Mouse (Mus musculus) urinary bladder, postnatal 14 days (tissue): ENCODE data around the gene Ubac2.

Source experiments
- DNase-seq: peaks from one replicate; pipeline ENCODE4 v3.0.0; 2021; ENCODE audit warnings: low spot score

Gene Ubac2

GRCm38 (mm10) chr14:121924876-121925275, 46.5 kb downstream of the Ubac2 start:
- DNase-seq: no peak

- no peak for DNase-seq
Observed at GRCm38 (mm10) chr14:121926901-121927300, 48.5 kb downstream of the Ubac2 start.

- DNase-seq: no peak
Observed at GRCm38 (mm10) chr14:121927451-121927850, 49.0 kb downstream of the Ubac2 start.

DNA sequence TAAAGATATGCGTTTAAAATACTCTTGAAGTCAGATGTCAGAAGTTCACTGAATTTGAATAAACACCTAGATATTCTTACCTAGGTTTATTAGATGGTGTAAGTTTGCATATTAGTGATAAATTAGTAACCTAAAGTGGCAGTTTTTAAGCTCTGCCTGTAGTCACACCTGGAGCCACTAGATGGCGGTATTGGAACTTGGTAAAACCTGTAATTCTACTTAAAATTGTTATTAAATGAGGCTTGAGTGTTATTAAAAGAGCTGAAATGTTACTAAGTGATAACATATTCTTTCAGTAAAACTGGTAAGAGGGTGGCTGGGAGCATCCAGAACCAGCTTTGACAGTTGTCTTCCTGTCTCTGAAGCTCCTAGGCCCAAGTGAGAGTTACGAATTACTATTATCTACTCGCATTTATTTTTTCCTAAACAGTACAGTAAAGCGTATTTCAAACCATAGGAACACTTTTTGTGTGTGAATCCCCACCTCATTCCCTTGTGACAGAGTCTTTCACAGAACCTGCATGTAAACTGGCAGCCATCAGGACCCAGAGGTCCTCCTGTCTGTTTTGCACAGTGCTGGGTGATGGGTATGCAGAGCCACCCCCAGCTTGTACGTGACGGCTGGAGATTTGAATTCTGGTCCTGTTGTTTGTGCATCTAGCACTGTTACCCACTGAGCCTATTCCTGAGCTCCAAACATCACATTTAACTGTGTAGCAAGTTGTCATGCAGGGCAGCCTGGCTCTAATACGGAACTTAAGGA, 50.1 kb downstream of the Ubac2 start:
- peak; percentile 64 for DNase-seq

- DNase-seq: no peak
Observed at GRCm38 (mm10) chr14:121929243-121929951, 51.0 kb downstream of the Ubac2 start.

- no peak for DNase-seq
Observed at GRCm38 (mm10) chr14:121930731-121931383, 52.4 kb downstream of the Ubac2 start.

GRCm38 (mm10) chr14:121931594-121931993, 53.2 kb downstream of the Ubac2 start:
- no peak for DNase-seq

- DNase-seq: no peak
Observed at GRCm38 (mm10) chr14:121932180-121932579, 53.8 kb downstream of the Ubac2 start.

DNA sequence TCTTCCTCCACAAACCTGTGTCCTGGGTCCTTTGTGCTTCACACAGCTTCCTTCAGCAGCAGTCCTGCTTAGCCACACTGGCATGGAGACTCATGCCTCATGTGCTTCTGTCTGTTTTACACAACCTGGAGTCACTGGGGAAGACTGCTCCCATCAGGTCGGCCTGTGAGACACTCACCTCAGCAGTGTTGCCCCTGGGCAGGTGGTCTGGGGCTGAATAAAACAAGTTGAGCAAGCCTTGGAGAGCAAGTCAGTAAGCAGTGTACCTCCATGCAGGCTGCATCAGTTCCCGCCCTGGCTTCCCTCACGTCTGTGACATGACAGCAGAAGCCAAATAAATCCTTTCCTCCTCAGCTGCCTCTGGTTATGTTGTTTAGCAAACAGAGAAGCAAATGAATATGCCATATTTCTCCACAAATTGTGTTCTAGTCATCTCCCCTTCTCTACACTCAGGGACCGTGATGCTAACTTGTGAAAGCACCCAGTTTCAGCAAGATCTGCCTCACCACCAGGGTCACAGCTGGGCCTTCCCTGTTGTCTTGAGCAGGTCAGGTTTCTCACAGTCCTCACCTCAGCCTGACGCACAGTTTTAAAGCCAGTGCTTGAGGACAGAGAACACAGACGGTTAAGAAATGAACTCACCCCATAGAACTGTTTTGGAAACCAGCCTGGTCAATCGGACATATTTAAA, 55.6 kb downstream of the Ubac2 start:
- no peak for DNase-seq

- no peak for DNase-seq
Observed at GRCm38 (mm10) chr14:121934597-121934946, 56.2 kb downstream of the Ubac2 start.

DNA sequence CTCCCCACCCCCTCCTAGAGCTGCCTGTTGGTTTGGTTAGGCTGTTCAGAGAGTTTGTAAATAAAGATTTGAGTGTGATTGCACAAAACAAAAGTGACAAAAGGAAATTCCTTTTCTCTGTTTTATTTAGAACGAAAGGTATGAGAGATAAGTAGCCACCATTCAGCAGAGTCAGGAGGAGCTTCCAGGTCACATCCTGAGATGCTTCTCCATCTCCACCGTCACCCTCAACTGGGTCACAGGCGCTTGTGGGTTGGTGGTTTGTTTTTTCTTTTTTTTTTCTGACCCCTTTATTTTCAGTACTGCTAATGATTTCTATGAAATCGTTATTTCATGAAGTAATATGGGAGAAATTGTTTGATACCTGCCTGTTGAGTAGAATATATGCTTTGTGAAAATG, 57.9 kb downstream of the Ubac2 start:
- no peak for DNase-seq

DNA sequence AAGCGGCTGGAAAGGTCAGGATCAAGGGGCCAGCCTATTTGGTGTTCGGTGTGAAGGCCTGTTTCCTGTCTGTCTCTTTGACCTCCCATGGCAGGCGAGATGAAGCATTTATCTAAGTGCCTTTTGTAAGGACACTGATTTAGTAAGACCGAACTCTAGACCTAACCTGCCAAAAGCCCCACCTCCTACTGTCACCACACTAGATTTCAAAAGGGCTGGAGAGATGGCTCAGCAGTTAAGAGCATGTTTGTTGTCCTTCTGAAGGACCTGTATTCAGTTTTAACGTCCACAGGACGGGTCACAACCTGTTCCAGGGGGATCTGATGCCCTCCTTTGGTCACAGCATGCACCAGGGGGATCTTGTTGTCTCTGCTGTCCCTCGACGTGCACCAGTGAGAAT, 58.4 kb downstream of the Ubac2 start:
- DNase-seq: no peak

DNA sequence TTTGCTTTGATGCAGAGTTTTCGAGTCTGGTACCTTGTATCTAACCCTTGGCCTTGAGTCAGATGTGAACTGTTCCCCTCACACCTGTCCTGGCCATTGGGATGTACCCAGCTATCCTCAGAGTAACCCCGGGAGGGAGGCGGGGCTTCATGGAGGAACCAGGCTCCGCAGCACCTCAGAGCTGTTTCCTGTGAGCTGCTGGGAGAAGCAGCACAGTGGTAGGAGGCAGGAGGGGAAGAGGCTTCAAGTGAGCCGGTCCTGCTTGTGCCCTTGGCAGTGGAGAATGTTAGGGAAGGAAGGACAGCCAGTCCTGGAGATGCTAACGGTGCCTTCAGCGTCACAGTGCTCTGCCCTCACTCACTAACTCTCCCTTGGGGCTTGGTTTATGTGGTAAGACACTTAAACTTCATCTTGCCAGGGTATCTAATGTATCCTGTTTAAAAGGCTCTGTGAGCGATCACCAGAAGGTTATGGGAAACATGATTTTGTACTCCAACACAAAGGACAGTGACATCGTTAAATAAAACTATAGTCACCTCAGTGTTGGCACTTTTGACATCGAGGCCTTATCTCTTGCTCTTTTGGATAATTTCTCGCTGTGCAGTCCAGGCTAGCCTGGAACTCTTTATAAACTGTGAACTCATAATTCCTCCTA, 59.3 kb downstream of the Ubac2 start:
- no peak for DNase-seq

GRCm38 (mm10) chr14:121938256-121939191, 60.1 kb downstream of the Ubac2 start:
- DNase-seq: no peak

DNA sequence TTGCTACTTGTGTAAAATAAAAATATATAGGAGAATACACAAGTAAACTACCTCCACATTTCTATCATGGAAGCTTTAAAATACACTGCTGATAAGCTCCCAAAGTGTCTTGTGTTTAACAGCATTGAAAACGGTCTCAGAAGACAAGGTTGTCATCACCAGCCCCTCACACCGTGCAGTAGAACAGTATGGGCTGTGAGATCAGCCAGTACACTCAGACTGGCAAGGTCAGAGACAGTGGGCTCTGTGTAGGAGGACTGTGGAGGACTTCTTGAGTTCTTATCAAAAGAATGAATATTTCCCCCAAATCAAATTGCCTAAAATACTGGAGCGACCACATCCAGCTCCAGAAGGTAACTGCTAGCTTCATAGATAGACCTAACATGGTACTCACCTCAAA, 61.2 kb downstream of the Ubac2 start:
- no peak for DNase-seq

DNA sequence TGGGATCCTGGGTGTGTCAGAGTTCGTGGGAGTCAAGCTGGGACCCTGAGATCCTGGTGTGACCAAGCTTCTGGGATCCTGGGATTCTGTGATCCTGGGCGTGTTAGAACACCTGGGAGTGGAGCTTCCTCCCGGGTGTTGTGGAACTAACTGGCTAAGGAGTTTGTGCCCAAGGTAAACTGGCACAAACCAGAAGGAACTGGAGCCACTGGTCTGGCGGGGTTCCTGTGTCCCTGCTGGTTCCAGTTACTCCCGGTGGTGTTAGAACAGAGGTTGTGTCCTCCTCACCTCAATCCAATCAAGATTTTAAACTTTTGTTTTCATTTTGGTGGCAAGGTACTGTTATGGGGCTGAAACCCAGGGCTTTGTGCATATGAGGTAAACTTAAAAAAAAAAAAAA, 67.7 kb downstream of the Ubac2 start:
- peak; percentile 30 for DNase-seq

GRCm38 (mm10) chr14:121946728-121947127, 68.3 kb downstream of the Ubac2 start:
- no peak for DNase-seq

DNA sequence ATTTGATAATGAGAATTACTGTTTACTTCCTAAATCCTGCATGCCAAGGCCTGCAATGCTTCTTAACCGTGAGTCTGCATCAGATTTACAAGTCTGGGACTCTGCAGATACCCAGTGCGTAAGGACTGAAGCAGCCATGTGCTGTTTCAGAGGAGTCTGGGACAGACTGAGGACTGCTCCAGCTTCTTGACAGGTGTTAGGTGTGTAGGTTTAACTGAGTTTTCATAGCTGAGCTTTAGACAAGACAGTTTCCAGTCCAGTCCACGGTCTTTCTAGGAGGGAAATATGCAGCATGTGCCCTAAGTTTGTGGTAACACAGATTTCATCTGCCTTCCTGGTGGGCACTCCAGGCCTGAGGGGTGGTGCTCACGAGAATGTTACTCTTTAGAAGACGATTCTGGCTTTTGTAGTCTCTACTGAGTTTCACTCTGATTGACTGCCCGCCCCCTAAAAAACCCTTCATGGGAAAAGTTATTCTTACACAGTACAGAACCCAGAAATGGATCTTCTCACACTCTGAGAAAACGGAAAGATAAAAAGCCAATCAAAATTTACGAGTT, 68.9 kb downstream of the Ubac2 start:
- DNase-seq: no peak

- no peak for DNase-seq
Observed at GRCm38 (mm10) chr14:121947966-121948365, 69.5 kb downstream of the Ubac2 start.

DNA sequence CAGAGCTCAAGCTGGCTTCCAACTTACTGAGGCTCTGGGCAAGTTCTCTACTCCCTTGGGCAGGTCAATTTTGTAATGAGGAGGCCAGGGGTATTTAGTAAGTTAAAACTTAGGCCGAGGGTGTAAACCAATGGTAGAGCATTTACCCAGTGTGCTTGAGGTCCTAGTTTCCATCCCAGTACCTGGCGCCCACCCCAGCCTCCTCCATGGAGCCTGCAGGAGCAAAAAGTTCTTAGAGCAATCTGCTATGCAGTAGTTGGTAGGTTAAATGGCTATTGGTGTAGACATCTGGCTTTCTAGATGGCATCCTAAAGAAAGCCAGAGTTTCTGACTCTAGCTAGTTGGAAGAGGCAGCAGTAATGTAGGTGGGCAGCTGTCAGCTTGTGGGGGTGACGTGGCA, 71.0 kb downstream of the Ubac2 start:
- DNase-seq: no peak

DNA sequence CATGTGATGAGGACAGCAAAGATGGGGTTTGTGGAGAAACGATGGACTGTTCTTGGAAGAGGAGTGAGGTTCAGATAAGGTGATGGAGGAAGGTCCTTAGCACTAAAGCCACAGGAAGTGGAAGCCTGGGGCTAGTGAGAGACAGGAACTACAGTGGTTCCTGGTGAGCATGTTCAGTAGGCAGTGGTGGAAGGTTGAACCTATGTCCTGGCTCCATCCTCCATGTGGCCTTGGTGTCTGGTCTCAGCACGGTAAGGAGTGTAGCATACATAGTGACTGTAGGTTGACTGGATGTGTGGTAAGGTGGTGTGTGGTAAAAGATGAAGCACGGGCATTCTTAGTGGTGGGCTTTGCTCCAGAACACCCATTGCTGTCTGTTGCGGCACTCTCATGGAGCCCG, 71.5 kb downstream of the Ubac2 start:
- DNase-seq: no peak
